Mouse (Mus musculus) right cerebral cortex, adult 18-20 months (tissue): ENCODE results near the gene Alx3.
"Not testable (repeated sequence)": the region's sequence is repeated elsewhere in the genome, so short reads cannot be mapped to it uniquely, and the experiment has no call there.

Experiments
- DNase-seq: peaks from one replicate; pipeline ENCODE4 v3.0.0; 2022; ENCODE audit warnings: mixed read lengths

Alx3 gene

GRCm38 (mm10) chr3:107627641-107628040 is 32.8 kb downstream of the Alx3 start:
- no peak for DNase-seq

- peak; percentile 48 for DNase-seq
These were observed 33.7 kb downstream of the Alx3 start for GRCm38 (mm10) chr3:107628551-107628950.

- no peak for DNase-seq
These were observed 34.6 kb downstream of the Alx3 start for GRCm38 (mm10) chr3:107629411-107629810.

GRCm38 (mm10) chr3:107630682-107631522 is 36.1 kb downstream of the Alx3 start, which contains the start of gene Gm10961:
Gene Gm10961 (plus strand): TSS chr3:107631322.
- DNase-seq: peak; percentile 75

- DNase-seq: peak; percentile 96
These were observed 36.7 kb downstream of the Alx3 start, which contains the start of gene Strip1 for GRCm38 (mm10) chr3:107631523-107631958. Gene Strip1 (minus strand): TSS chr3:107631694.

GRCm38 (mm10) chr3:107632786-107633185 is 38.0 kb downstream of the Alx3 start:
- no peak for DNase-seq

- no peak for DNase-seq
These were observed 39.1 kb downstream of the Alx3 start for GRCm38 (mm10) chr3:107633906-107634305.

GRCm38 (mm10) chr3:107635836-107636235 is 41.0 kb downstream of the Alx3 start:
- DNase-seq: no peak

- no peak for DNase-seq
These were observed 41.4 kb downstream of the Alx3 start for GRCm38 (mm10) chr3:107636236-107636635.

GRCm38 (mm10) chr3:107637606-107638172 is 42.9 kb downstream of the Alx3 start:
- DNase-seq: no peak

GRCm38 (mm10) chr3:107646947-107647346 is 52.1 kb downstream of the Alx3 start:
- no peak for DNase-seq

- not testable (repeated sequence) for DNase-seq
These were observed 55.4 kb downstream of the Alx3 start for GRCm38 (mm10) chr3:107650276-107650675.

- DNase-seq: no peak
These were observed 58.1 kb downstream of the Alx3 start for GRCm38 (mm10) chr3:107652968-107653367.

- no peak for DNase-seq
These were observed 60.0 kb downstream of the Alx3 start for GRCm38 (mm10) chr3:107654861-107655260.
